Mouse (Mus musculus) urinary bladder, adult 18-20 months (tissue): ENCODE measurements around the gene Ptpn11.

Source experiments
- DNase-seq, 2 experiments: peaks; one replicate each; pipeline ENCODE4 v3.0.0; 2022; ENCODE audit warnings: low spot score in 2 of 2, mixed read lengths in 2 of 2

The Ptpn11 gene

DNA sequence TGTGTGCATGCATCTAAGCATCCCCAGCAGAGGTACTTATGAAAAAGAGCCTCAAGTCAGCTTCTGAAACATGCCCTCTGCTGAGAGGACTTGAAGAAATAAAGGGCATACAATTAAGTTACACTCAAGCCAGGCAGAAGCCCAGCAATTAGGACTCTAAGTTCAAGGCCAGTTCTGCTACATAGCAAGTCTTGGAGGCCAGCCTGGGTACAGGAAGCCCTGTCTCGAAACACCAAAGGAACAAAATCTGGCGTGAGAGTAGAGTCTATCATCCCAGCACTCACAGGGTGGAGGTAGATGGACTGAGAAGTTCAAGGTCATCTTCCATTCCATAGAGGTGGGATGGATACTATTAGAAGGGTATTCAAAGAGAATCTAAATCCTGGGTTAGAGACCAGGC lies 6.8 kb downstream of the Ptpn11 start:
- no peak for DNase-seq

DNA sequence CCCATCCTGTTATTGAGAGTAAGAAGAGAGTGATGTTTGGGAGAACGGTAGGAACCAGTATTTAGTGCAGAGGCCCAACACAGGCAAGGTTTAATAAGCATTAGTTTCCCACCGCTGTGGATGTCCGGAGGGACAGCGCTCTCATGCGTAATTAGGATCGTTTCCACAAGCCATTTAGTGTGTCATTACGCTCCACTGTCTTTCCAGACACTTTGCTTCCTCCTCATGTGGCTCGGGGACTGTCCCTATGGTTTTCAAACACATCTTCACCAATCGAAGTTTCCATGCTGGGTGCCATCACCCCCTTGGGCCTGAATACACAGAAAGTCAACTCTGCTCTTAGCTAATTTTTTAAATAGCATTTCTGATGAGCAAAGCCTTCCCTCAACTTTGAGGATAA lies 7.9 kb downstream of the Ptpn11 start:
- no peak for DNase-seq

DNA sequence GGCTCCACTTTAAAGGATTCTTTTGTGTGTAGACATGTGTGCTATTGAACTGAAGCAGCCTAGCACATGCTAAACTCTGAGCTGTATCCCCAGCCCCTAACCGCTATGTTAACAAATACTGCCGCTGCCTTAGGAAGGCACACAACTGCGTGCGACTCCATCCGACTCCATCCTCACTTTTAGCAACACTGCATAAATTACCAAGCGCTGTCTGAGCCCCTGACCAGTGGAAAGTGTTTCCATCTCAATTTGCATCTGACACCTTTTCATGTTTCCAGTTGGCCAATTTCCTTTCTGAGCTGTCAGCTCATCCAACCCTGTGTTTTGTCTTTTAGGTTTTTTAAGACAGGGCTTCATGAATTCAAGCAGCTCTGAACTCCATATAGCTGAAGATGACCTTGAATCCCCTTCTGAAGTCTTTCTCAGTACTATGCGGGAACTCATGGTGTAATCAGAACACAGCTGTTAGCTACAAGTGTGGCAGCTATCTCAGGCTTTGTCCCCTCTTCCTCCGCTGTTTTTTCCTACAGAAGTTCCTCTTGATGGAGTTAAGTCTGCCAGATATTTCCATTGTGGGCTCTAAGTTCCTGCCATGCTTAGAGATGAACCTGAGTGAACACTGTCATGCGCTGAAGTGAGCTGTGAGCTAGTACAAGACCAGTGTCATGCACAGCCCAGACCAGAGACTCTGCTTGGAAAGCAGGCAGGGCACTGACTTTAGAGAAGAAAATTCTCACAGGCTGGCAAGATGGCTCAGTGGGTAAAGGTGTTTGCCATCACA lies 11.9 kb downstream of the Ptpn11 start:
- DNase-seq = no peak

DNA sequence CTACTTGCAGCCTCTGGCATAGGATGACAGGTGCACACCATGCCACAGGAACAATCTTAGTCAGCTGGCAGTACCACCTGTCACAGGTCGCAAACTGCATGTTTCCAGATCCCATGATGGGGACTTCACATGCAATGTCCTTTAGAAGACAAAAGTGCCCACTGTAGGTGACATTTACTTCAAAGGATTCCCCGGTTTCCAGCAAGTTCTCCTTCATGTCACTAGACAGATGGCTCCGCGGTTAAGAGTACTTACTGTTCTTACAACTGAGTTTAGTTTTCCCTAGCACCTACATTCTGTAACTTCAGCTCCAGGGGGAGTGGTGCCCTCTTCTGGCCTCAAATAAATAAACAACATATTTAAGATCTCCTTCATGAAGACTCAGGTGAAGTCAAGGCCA lies 18.4 kb downstream of the Ptpn11 start:
- no peak for DNase-seq

DNA sequence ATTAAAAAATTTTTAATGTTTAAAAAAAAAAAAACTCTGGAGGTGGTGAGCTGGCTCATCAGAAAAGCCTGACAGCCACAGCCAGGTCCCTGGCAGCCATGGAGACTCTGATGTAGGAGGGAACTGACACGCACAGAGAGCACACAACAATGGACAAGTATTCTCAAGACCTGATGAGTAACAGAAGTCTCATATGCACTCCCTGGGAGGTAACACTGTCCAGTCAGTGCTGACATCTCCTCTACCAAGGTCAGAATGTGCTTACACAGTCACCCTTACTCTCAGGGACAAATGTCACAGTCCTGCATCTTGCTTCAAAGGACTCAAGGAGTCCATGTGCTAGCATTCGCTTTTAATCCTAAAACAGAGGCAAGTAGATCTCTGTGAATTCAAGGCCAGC lies 21.6 kb downstream of the Ptpn11 start:
- no peak for DNase-seq

DNA sequence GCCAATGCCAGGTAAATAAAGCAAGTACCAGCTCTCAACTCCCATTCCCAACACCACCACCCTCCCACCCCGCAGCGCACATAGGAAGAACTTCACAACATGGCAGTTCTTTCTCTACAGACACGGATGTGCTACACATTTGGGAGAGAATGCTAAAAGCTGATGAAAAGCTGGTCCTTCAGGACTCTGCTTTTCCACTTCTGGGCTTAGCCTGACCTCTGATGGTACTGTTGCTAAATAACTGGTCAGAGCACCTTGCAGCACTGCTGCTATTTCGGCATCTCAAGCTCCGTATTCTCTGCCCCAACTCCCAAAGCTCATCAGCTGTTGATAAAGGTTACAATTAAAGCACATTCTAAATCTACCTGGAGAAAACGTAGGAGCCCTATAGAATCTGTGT lies 24.3 kb downstream of the Ptpn11 start:
- DNase-seq = no peak

DNA sequence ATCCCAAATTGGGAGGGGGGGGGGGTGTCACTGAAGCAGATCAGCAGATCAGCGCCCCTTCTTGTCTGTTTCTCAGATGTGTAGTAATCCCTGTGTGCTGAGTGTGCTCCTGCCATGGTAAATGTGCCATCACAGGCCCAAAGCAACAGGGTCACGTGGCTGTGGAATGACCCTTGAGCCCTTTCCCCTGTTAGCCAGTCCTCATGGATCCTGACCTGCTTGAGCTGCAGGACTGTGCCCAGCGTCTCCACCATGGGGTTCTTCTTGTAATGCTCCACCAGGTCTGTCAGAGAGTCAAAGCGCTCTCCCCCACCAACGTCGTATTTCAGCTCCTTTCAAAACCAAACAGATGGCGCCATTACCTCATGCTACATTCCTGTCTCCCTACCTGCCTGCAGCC lies 28.3 kb downstream of the Ptpn11 start:
- no peak for DNase-seq

DNA sequence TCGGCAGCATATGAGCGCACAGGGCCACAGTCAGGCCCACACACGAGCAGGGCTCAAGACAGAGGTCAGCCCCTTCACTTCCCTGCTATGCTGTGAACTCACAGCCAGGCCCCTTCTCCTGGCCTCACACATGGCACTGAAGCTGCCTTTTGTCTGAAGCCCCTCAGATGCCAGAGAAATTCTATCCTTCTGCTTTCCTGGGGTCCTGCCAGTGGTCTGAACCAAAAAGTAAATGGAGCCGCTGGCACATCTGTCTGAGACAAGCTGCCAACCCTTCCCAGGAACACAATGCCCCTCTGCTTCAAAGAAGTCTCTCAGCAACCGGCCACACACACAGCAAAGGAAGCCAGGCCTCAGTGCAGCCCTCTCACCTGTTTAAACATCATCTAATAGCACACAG lies 28.9 kb downstream of the Ptpn11 start:
- no peak for DNase-seq

DNA sequence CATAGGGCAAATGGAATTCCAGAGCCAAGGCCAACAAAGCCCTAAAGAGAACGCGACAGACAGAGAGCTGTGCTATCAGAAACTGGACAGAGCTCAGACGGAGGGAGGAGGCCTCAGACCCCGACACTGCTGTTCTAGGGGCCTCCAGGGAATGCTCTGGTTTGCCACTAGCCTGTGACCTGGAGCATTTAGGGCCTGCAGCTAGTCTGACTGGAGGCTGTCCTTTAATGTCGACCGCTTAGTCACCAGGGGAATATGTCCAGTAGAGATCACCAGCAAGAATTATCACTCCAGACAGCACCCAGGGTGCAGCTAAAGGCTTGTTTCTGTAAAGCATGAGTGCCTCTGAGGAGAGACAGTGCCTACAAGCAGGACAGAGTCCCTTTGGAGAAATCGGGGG lies 32.2 kb downstream of the Ptpn11 start:
- no peak for DNase-seq

DNA sequence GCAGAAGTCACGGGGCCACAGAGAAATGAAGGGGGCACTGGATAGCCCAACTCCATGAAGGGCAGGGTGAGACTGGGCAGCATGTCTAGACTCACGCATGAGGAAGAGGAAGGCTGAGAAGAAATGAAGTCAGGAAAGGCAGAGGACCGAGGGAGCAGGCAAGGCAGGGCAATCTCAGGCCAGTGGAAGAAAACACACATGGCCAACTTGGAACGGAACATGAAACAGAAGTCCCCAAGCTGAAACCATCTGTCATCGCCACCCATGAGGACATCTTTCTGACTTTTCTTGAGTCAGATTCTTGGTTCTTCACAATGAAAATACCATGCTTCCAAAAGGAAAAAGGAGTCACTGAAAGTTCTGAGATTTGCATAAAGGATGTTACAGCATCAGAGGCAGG lies 33.7 kb downstream of the Ptpn11 start:
- DNase-seq = no peak

DNA sequence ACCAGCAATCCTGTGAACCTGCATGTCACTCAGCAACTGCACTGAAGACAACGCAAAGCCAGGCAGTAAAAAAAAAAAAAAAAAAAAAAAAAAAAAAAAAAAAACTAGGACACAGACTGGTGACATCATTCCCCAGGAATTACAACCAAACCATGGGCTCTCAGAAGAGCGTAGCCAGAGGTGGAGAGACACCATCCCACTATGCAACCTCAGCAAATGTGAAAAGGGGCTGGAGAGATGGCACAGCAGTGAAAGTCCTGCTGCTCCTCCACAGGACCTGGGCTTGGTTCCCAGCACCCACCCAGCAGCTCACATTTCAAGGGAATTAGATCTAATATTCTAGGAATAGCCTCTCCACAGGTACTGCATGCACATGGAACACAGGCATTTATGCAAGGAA lies 34.2 kb downstream of the Ptpn11 start:
- DNase-seq = no peak

DNA sequence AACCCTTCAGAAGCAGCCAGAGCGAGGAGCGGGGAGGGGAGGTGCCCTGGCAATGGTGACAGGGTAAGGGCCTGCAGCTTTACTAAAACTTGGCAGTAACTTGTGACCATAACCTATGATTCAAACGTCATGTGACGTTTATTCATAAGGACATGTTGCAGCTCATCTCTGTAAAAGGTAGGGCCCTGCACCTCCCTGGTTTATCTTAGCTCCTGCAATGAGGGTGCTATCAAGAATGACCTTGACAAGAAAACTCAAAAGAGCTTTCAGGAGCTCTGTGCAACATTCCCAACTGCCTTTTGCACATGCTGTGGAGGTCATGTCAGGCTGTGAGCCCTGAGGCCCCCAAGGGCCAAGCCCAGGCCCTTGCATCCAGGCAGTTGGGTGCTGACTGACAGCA lies 35.1 kb downstream of the Ptpn11 start:
- no peak for DNase-seq

DNA sequence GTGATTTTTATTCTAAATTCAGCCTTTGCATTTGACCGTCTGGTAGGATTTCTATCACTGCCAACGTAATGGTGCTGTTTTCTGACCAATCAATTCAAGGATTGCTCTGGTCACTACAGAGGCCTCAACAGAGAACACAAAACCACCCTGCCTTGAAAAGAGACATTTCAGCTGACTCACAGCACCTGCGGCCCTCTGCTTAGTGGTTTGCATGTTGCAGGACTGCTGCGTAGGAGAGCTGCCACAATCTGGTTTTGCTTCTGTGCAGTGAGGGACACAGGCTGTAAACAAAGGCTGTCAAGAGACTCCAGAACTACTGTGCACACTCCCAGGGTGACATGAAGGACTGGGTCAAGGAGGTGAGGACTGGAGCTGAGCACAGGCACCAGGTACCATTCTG lies 40.5 kb downstream of the Ptpn11 start:
- DNase-seq = no peak

DNA sequence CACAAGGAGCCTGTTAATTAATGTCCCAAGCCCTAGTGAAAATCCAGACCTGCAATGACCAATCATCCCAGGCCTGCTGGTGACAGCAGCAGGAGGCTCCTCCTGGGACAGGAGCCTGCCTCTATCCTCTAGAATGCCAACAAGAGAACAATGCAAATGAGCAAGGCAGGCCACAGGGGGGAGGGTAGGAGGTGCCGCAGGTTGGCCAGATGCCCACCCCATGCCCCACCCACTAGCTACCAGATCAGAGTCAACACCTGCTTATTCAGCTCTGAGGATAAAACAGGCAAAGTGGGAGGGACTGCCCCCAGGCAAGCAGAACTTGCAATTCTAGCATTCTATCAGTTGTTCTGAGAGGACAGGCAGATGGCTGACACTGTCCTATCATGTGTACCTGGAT lies 42.0 kb downstream of the Ptpn11 start:
- no peak for DNase-seq

DNA sequence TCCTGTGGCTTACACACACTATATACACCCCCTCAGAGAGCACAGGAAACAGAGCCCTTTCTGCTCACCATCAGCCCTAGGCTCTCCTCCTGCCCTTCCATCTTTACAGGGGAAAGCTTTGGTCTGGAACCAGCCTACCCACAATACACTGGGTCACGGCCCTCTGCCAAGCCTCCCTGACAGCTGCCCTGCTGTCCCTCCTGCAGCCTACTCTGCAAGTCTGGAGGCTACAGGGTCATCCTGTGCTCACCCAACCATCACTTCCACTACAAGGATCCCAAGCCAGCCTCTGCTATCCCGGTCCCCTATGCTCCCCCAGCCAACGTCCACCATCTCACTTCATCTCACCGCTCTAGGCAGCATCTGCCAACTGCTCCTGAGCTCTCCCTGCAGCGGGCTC lies 44.9 kb downstream of the Ptpn11 start:
- DNase-seq = no peak

DNA sequence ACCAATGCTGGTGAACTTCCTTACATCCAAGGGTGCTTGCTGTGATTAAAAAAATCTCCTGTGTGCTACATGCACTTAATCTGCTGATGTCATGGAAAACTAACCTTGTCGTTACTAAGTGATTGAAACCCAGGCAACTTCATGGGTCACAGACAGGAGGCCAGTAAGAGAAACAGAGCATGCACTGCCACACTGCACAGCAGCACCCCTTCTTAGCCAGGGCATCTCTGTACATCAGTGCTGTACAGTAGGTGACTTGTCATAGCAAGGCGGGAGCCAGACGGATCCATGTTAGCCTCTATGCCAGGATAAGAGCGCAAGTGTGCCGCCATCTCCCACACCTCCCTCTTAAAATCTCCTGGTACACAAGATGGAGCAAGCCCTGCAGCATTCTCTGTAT lies 45.6 kb downstream of the Ptpn11 start:
- no peak for DNase-seq

DNA sequence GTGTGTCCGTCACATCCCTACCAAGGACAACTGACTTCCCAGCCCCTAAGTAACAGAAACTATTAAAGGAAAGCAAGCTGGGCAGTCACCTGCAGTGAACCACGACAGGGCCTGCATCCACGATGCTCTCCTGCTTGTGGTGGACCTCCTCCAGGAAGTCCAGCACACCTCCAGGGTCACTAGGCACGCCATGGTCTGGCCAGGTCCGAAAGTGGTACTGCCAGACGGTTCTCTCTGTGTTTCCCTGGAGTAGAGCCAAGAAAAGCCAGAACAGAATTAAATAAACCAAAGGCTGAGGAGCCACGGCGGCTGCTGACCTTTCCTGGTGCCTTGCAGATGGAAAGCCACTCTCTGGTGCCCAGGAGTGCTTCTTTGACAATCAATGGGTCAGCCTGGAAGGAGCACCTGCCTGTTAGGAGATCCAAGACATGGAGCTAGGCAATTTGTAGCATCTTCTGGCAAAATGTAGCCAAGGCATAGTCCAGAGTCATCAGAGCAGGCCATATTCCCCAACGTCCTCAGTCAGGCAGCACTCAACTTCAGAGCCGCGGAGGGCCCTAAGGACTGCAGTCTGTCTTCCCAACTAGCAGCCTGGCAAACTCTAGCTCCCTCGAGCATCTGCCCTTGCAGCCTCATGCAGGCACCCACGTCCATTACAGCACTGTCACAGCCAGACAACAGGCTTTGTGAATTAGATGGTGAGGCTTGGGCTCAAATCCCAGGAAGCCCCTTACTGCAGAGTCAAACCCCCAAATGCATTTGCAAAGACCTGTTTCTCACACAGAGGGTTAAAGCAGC lies 46.6 kb downstream of the Ptpn11 start:
- no peak for DNase-seq

DNA sequence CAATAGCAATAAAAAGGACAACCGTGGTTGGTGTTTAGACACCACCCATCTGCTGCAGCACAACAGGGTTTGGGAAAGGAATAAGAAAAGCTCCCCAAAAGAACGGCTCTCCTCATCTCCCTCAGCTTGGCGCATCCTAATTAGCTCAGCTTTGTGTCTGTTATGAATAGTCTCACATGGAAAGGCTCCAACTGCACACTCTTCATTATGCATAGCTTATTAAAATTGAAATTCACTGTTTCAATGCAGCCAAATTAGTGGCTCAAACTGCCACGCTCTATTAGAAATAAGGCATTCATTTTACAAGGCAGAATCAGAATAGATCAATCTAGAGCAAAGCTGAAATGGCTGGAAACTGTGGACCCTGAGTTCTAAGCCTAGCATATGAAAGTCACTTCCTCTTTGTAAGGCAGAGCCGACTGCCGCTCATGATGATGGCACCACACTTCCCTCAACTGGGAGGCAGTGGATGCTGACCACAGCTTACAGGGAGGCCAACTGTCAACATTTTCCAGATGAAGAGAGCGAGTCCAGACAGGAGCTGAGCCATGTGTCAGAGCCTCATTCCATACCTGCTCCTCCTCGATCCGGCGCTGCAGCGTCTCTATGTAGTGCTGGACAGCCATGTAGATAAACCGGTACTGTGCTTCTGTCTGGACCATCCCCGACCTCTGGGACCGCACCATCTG lies 48.6 kb downstream of the Ptpn11 start:
- no peak for DNase-seq

DNA sequence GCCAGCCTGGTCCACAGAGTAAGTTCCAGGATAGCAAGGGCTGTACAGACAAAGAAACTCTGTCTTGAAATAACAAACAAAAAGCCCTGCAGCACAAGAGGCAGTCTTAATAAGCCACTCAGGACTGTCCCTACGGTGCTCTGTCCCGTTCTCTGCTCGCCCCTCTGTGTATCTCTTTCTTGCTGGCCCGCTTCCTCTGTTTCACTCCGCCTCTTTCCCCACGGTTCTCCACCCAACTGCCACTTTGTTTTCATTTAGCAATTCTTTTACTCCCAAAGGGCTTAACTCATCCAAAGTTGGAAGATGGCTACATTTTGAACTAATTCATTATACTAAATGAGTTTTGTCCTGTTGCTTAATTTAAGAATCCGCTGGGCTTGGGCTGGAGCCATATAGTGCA lies 50.9 kb downstream of the Ptpn11 start:
- DNase-seq = no peak

DNA sequence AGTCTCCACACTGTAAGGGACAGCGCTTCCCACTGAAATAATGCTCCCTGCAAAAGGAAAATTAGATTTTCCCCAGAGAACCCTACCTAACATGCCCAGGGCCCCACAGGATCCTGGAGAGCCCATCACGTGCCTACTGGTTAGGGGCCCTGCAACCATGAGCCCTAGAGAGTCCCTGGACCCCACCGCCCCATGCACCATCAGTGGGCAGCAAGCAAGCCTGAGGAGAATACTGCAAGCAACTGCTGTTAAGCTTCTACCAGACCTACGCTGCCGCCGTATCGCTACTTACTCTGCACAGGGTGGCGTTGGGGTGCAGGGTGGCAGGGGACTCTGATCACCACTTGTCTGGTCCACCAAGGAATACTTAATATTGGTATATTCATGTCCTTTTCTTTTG lies 54.1 kb downstream of the Ptpn11 start:
- no peak for DNase-seq

DNA sequence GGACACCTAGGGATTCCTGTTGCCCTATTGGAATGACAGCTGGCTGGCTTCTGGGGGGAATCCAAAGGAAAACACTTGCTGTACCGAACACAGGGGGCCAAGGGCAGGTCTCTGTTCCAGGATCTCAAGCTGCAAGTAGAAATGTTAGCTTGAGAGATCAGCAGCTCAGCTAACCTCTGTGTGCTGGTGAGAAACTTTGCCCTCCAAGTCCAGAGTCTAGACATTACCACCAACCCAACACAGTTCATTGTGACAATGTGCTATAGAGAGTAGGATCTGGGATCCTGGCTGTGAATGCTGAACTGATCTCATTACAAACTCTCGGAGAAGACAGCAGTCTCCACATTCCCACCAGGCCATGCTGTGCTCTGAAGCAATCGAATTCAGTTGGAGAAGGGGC lies 59.4 kb downstream of the Ptpn11 start:
- DNase-seq = no peak

DNA sequence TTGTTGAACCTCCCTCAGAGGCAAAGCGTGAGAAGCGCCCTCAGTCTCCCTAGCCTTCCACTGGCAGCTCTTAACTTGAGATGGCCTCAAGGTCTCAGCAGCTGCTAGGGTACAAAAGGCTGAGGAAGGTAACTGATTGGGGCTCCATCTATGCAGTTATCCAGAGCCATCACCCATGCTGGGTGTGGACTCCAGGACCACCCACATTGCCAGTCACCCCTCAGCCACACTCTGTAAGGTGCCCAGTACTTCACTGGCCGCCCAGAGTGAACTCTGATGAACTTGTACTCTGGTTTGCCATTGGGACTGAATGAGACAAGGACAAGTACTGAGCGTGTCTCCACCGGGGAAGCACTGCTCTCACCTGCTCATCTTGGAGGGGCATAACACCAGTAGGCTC lies 61.9 kb downstream of the Ptpn11 start:
- DNase-seq = no peak

DNA sequence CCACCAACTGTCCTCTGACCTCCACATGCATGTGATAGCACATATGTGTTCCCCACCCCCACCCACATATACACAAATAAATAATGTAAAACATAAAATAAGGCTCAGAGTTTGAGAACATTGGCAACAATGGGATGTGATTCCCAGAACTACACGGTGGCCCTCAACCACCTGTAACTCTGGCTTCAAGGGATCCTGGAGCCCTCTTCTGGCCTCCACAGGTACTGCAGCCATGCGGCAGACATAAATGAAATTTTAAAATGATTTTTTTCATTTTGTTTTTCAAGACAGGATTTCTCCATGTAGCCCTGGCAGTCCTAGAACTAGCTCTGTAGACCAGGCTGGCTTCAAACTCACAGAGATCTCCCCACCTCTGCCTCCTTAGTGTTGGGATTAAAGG lies 65.1 kb downstream of the Ptpn11 start:
- no peak for DNase-seq
